In genomic region chr5:34980099-34980498, GRCm38 (mm10) we compare ENCODE assay signal across 19 mouse cellular contexts. TPM values are rescaled to one million over a fixed set of nuclear protein-coding genes. Genes with fewer than 3 reads are reported as not detected.
DNase-seq lines count a peak whose midpoint lies in the region; ATAC-seq lines count a peak whose summit lies in the region.
"Had no signal": no experiment of that assay in that cellular context is flagged by ENCODE, and none has a peak within 500 bp of the region (broad histone marks: within the 10 kb centered on the region; RNA-seq: fewer than 3 reads in every experiment).

No protein-coding gene starts in this region.

- H3K36me3 ChIP-seq in heart, embryonic 14.5 days (ENCODE audit: control insufficient read depth, insufficient read depth, low read length): peaks cover 58% of the 10 kb centered on the region
- H3K36me3 ChIP-seq in heart, embryonic 15.5 days: peaks cover 7% of the 10 kb centered on the region; the same call in 1 of the 2 replicates
- H3K36me3 ChIP-seq in intestine, embryonic 16.5 days (ENCODE audit: control insufficient read depth, insufficient read depth, low read length): no peaks in the 10 kb centered on the region
- H3K36me3 ChIP-seq in midbrain, embryonic 11.5 days (ENCODE audit: control insufficient read depth, insufficient read depth, low read length): peaks cover 22% of the 10 kb centered on the region

- DNase-seq in heart, adult 8-10 months (ENCODE audit: low spot score): no peak
- no peak for DNase-seq in testis, postnatal 10 days (ENCODE audit: low spot score)
- no peak for DNase-seq in midbrain, embryonic 11.5 days (ENCODE audit: low spot score, missing footprints)
- DNase-seq: cerebellum, adult 9-10 months; kidney, adult 8-10 months; kidney, postnatal 25 days; left cerebral cortex, postnatal 4 days; lung, postnatal 36 days; right cerebral cortex, postnatal 4 days; thymus, postnatal 25 days had no signal

- H3K9me3 ChIP-seq in heart, embryonic 14.5 days (ENCODE audit: control insufficient read depth, low read length): no peaks in the 10 kb centered on the region
- no peaks in the 10 kb centered on the region for H3K9me3 ChIP-seq in heart, embryonic 15.5 days (replicated peaks)
- no peaks in the 10 kb centered on the region for H3K9me3 ChIP-seq in intestine, embryonic 16.5 days (ENCODE audit: control insufficient read depth, low read length)
- no peaks in the 10 kb centered on the region for H3K9me3 ChIP-seq in midbrain, embryonic 11.5 days (ENCODE audit: control insufficient read depth, low read length)
- H3K9me3 ChIP-seq: embryonic facial prominence, embryonic 10.5 days; forebrain, embryonic 12.5 days; hindbrain, embryonic 10.5 days; midbrain, embryonic 12.5 days had no signal

- H3K4me2 ChIP-seq in heart, embryonic 14.5 days (ENCODE audit: low read length): peak overlapping the region; percentile 31; the same call in 1 of the 2 replicates
- 0 out of 2 replicates have a peak overlapping the region, but pooled peaks have one; percentile 19 for H3K4me2 ChIP-seq in heart, embryonic 15.5 days
- no peak overlapping the region for H3K4me2 ChIP-seq in intestine, embryonic 16.5 days (ENCODE audit: low read depth, low read length)
- H3K4me2 ChIP-seq in midbrain, embryonic 11.5 days: no peak overlapping the region
- H3K4me2 ChIP-seq: forebrain, embryonic 12.5 days; midbrain, embryonic 12.5 days had no signal

- ATAC-seq in heart, embryonic 14.5 days (ENCODE audit: insufficient number of reproducible peaks, insufficient read depth, low FRiP score, low read depth): peak; percentile 68
- peak; percentile 76 for ATAC-seq in heart, embryonic 15.5 days (replicated peaks; ENCODE audit: insufficient number of reproducible peaks, insufficient read depth, low FRiP score, low read depth)
- peak; percentile 76 for ATAC-seq in intestine, embryonic 16.5 days
- ATAC-seq in megakaryocyte progenitor cell, adult 5-6 weeks (replicated peaks; ENCODE audit: poor library complexity): 0 out of 2 replicates have a peak, but pooled peaks have one; percentile 11
- ATAC-seq in midbrain, embryonic 11.5 days (ENCODE audit: low FRiP score): no peak

- peak overlapping the region; percentile 28 to 83 for H3K27ac ChIP-seq in heart, embryonic 14.5 days (replicated peaks in 1 of 2; ENCODE audit: control insufficient read depth in 1 of 2, insufficient read depth in 1 of 2, low read depth in 2 of 2, low read length in 2 of 2)
- peak overlapping the region; percentile 80 for H3K27ac ChIP-seq in heart, embryonic 15.5 days
- no peak overlapping the region for H3K27ac ChIP-seq in intestine, embryonic 16.5 days (ENCODE audit: low read length)
- H3K27ac ChIP-seq in midbrain, embryonic 11.5 days (ENCODE audit: low read depth, low read length): no peak overlapping the region
- H3K27ac ChIP-seq: embryonic facial prominence, embryonic 10.5 days; forebrain, embryonic 12.5 days; left cerebral cortex, adult 2 months; midbrain, embryonic 12.5 days had no signal

- 16% methylated on average over 6 of the region's 6 CpGs for WGBS in heart, embryonic 14.5 days
- WGBS in heart, embryonic 15.5 days: 26% methylated on average over 6 of the region's 6 CpGs
- WGBS in intestine, embryonic 16.5 days: 50% methylated on average over 6 of the region's 6 CpGs
- 93% methylated on average over 6 of the region's 6 CpGs for WGBS in midbrain, embryonic 11.5 days

- H3K4me1 ChIP-seq in heart, embryonic 14.5 days (ENCODE audit: control insufficient read depth in 2 of 2, insufficient read depth in 2 of 2, low read length in 2 of 2): peaks cover 33 to 52% of the 10 kb centered on the region in 2 experiments
- peaks cover 53% of the 10 kb centered on the region for H3K4me1 ChIP-seq in heart, embryonic 15.5 days (replicated peaks)
- H3K4me1 ChIP-seq in intestine, embryonic 16.5 days (ENCODE audit: control insufficient read depth, insufficient read depth, low read length): no peaks in the 10 kb centered on the region
- no peaks in the 10 kb centered on the region; the same call in 1 of the 2 replicates for H3K4me1 ChIP-seq in midbrain, embryonic 11.5 days (ENCODE audit: control insufficient read depth, insufficient read depth, low read length)
- H3K4me1 ChIP-seq: hindbrain, embryonic 10.5 days had no signal

- no peaks in the 10 kb centered on the region for H3K27me3 ChIP-seq in heart, embryonic 14.5 days (ENCODE audit: control insufficient read depth, insufficient read depth, low read length)
- H3K27me3 ChIP-seq in heart, embryonic 15.5 days: no peaks in the 10 kb centered on the region
- H3K27me3 ChIP-seq in intestine, embryonic 16.5 days (replicated peaks; ENCODE audit: control insufficient read depth, insufficient read depth, low read length): 0 out of 2 replicates have a peak, but pooled peaks cover 13% of the 10 kb centered on the region
- no peaks in the 10 kb centered on the region for H3K27me3 ChIP-seq in midbrain, embryonic 11.5 days (ENCODE audit: control insufficient read depth, insufficient read depth, low read length)
- H3K27me3 ChIP-seq: forebrain, embryonic 12.5 days; midbrain, embryonic 12.5 days had no signal

- H3K4me3 ChIP-seq in heart, embryonic 14.5 days (ENCODE audit: control insufficient read depth in 1 of 2, insufficient read depth in 1 of 2, low read depth in 1 of 2, low read length in 2 of 2): no peak overlapping the region
- H3K4me3 ChIP-seq in heart, embryonic 15.5 days: no peak overlapping the region
- H3K4me3 ChIP-seq in intestine, embryonic 16.5 days (ENCODE audit: low read length): no peak overlapping the region
- no peak overlapping the region for H3K4me3 ChIP-seq in midbrain, embryonic 11.5 days (ENCODE audit: low read depth, low read length)
- H3K4me3 ChIP-seq: embryonic facial prominence, embryonic 10.5 days; forebrain, embryonic 12.5 days; hindbrain, embryonic 10.5 days; left cerebral cortex, adult 2 months; midbrain, embryonic 12.5 days had no signal

- no peak overlapping the region for H3K9ac ChIP-seq in heart, embryonic 14.5 days (ENCODE audit: low read length)
- H3K9ac ChIP-seq in heart, embryonic 15.5 days: no peak overlapping the region
- H3K9ac ChIP-seq in intestine, embryonic 16.5 days (ENCODE audit: low read depth, low read length): no peak overlapping the region
- H3K9ac ChIP-seq in midbrain, embryonic 11.5 days (ENCODE audit: low read length): no peak overlapping the region
- H3K9ac ChIP-seq: forebrain, embryonic 12.5 days; midbrain, embryonic 12.5 days had no signal

RNA-seq across cellular contexts. Expression of gene Rgs12, which starts 30.9 kb away (rescaled TPM):
- 23.3 and 30.6 TPM in 2 replicates for polyA plus RNA-seq in heart, embryonic 14.5 days (2014; fragmentation: Nextera tagmentation; extraction: Ambion mirVana)
- 10 to 100 TPM; 14.3 to 18.7 (median 17.6) TPM for total RNA-seq in heart, adult 8-10 months (2022)
- polyA plus RNA-seq in heart, embryonic 15.5 days (2015; fragmentation: Nextera tagmentation; extraction: Ambion mirVana): 28.7 and 35.0 TPM in 2 replicates
- 12.9 and 13.9 TPM in 2 replicates for polyA plus RNA-seq in intestine, embryonic 16.5 days (2015; fragmentation: Nextera tagmentation; extraction: Ambion mirVana)
- total RNA-seq in megakaryocyte progenitor cell, adult 5-6 weeks (2015): 9.7 and 12.2 TPM in 2 replicates
- total RNA-seq in megakaryocyte progenitor cell, adult 5-6 weeks (2017): 8.3 and 11.8 TPM in 2 replicates
- 47.5 and 49.0 TPM in 2 replicates for polyA plus RNA-seq in midbrain, embryonic 11.5 days (2014; fragmentation: Nextera tagmentation; extraction: Ambion mirVana)

Comparison
In these comparisons a context has a peak if more than half of its experiments do, and no peak if none do; other contexts are left out.
1. H3K27ac ChIP-seq: peak in heart, embryonic 14.5 days (2 of 2) and heart, embryonic 15.5 days (single experiment); none in intestine, embryonic 16.5 days (single experiment) and midbrain, embryonic 11.5 days (single experiment).
2. H3K4me2 ChIP-seq: peak in heart, embryonic 14.5 days (single experiment) and heart, embryonic 15.5 days (single experiment); none in intestine, embryonic 16.5 days (single experiment) and midbrain, embryonic 11.5 days (single experiment).